Mouse (Mus musculus) CH12.LX (cell line): ENCODE results near the gene Ckap4.

ENCODE experiments used
- CTCF ChIP-seq, 2 experiments: IDR thresholded peaks in 1 of 2; conservative IDR thresholded peaks in 1 of 2; 2 replicates each; pipeline ENCODE4 v1.5.1; 2011 to 2012; ENCODE audit warnings: low read depth in 2 of 2, low read length in 2 of 2, improper control_type of control experiment in 1 of 2, inconsistent platforms in 1 of 2, mild to moderate bottlenecking in 1 of 2, moderate library complexity in 1 of 2
- EP300 ChIP-seq: IDR thresholded peaks from 2 replicates; pipeline ENCODE4 v1.6.1; 2011; ENCODE audit warnings: low read length, improper control_type of control experiment
- MAFK ChIP-seq: IDR thresholded peaks from 2 replicates; pipeline ENCODE4 v1.6.1; 2011; ENCODE audit warnings: low read length, improper control_type of control experiment; ENCODE audit not compliant: insufficient replicate concordance
- POLR2A ChIP-seq: IDR thresholded peaks from 2 replicates; pipeline ENCODE4 v1.6.1; 2011; ENCODE audit warnings: low read depth, mild to moderate bottlenecking, improper control_type of control experiment, low read length
- POLR2AphosphoS2 ChIP-seq: IDR thresholded peaks from 2 replicates; pipeline ENCODE4 v1.6.1; 2011; ENCODE audit warnings: low read depth, low read length, improper control_type of control experiment
- SMC3 ChIP-seq: IDR thresholded peaks from 2 replicates; pipeline ENCODE4 v1.6.1; 2011; ENCODE audit warnings: low read depth, low read length, improper control_type of control experiment

- no peak for TF ChIP-seq EP300
- TF ChIP-seq POLR2A: no peak
- no peak for TF ChIP-seq MAFK
- peak; percentile 63 for TF ChIP-seq SMC3
- TF ChIP-seq CTCF (conservative IDR thresholded peaks at IDR 0.05 in 1 of 2, IDR thresholded peaks at IDR 0.05 in 1 of 2; ENCODE audit: low read depth in 2 of 2, low read length in 2 of 2): peak; percentile 84 to 89
- TF ChIP-seq POLR2AphosphoS2: no peak
Observed at GRCm38 (mm10) chr10:84488315-84488714, 45.5 kb downstream of the Ckap4 start.
